Mouse (Mus musculus) urinary bladder, postnatal 14 days (tissue): Measurements from ENCODE around the gene Vps39.

Source experiments
- DNase-seq: peaks from one replicate; pipeline ENCODE4 v3.0.0; 2021; ENCODE audit warnings: low spot score

Vps39 gene

DNA sequence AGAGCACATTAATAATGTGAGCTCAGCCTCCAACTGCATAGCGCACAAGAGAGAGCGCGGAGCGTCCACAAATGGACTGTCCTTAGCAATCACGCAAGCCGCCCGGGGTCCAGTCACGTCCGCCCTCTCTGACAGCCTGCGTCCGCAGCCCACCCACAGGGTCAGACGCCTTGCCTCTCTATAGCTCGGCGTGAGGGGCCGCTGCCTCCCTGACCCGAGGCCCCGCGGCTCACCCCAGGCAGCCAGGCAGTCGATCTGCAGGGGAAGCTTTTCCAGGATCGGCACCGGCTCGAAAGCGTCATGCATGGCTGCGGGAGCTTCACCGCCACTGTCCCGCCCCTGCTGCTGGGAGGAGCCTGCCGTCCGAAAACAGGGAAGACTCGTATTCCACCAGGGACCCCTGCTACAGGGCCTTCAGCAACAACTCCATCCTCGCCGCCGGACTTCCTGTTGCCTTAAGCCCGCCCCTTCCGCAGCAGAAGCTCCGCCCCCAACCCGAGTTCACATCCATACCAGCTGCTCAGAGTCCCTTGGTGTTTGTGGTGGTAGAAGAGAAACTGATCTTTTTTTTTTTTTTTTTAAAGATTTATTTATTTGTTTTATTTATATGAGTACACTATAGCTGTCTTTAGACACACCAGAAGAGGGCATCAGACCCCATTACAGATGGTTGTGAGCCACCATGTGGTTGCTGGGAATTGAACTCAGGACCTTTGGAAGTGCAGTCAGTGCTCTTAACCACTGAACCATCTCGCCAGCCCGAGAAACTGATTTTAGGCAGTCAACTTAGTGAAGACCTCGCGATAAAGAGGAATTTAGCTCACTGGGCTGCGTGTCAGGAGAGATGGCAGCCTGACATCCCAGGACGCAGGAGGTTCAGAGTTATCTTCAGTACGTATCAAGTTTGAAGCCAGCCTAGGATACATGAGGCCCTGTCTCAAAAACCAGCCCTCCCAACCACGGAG is at the start of gene Vps39:
TSS of gene Vps39 (minus strand) at position 456 of the 965 bp plus-strand sequence.
- peak; percentile 90 for DNase-seq

DNA sequence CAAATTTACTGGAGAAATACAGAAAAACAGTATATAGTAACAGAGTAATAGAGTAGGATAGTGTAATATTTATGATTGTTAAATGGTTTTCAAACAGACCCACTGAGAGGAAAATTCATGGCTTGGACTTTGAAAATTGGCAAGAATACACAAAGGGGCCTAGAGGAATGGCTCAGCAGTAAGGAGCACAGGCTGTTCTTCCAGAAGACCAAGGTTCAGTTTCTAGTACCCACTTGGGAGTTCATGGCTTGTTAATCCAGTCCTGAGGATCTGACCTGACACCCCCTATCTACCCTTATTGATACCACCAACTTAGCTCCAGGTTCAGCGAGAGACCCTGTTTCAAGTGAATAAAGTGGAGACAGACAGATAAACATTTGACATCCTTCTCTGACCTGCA is 45.0 kb upstream of the Vps39 start:
- no peak for DNase-seq

DNA sequence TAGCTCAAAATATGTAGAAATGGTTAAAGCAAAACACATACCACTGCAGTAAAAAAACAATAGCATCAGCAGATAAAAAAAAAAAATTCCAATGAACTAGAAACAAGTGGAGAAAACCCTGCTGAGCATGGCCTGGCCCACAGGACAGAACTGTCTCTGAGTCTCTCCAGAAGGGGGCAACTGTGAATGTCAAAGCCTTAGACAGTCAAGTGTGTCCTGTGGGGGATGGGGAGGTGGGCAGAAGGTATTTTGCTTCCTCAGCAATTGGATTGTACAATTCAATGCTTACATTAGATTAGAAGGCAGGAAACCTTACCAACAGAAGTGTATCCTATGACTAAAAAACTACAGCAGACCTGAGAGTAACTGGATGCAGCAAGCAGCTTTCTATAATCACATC is 39.5 kb upstream of the Vps39 start:
- no peak for DNase-seq

DNA sequence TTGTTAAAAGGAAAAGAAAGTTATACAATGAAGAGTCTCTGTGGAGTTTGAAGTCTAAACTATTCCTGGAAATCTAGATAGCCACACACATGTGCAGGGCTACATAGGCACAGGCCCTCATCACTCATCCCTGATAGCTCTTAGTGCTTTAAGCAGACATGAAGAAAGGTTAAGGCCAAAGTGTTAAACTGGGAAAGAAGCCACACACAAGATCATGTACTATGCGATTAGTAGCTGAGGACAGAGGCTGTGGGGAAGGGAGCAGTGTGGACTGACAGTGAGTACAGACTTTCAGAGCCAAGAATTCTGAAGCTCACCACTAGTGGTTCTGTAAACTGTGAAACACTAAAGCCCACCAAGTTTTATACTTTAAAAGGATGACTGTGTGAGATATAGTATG is 38.0 kb upstream of the Vps39 start:
- DNase-seq: no peak

DNA sequence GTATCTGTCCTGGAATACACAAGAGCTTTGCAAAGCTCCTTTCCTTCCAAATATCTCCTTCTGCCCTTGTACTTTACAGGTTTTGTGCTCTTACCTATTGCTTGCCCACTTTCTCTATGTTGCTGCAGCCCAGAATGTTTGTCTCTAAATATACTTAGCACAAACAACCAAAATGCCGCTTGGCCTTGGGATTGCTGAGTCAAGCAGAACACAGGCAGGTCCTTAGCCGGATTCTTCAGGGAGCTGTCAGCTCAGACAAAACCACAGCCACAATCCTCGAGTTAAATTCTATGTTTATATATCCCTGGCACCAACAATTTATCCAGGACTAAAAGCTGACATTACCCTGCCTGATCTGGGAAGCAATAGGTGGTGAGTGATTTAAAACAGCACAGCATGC is 36.4 kb upstream of the Vps39 start:
- no peak for DNase-seq

DNA sequence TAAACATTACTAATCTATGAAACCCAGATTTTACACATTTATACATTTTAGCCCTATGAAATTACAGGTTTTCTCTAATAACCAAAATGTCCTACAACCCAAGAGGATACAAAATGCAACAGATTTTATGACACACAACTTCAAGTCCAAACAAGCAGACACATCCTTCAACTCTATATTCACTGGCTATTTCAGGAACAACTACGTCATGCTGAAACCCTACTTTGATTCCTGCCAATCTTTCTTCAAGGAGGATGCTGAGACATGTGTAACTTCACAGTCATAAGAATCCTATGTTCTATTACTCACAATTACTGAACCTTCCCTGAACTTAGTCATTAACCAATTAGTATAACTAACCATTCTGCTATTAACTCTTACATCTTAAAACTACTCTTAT is 34.4 kb upstream of the Vps39 start:
- no peak for DNase-seq

DNA sequence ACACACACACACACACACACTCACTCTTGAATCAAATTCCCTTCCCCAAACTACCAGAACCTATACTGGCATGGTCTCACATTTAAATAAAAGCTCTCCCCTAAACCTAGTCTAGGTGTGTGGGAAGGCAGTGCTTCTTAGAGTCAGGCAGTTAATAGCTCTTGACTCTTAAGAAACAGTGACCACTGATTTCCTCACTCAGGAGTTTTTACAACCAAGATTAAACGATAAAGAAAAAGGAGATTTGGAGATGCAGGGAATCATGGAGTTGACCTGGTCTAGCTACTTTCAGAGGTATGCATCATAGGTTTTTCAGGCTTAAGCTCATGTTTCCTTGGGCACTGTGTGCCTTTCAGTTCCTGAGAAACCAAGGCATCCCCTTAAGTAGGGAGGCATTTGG is 33.3 kb upstream of the Vps39 start:
- no peak for DNase-seq

DNA sequence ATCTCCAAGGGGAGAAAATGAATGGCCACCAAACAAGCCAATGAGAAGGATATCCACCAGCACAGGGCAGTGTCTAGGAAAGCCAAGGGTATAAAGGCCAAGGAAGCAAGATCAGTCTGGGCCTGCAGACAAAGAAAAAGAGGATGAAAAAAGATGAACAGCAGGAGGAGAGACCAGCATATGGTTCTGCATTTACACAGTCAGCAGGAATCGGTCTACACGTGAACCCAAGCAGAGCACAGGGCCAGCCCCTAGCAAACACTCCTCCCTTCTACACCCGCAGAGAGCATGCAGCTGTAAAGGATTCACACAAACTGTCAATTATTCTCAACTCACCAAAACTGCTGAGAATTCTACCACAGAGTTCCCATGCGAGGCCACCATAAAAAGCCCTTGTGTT is 20.9 kb upstream of the Vps39 start:
- DNase-seq: no peak

DNA sequence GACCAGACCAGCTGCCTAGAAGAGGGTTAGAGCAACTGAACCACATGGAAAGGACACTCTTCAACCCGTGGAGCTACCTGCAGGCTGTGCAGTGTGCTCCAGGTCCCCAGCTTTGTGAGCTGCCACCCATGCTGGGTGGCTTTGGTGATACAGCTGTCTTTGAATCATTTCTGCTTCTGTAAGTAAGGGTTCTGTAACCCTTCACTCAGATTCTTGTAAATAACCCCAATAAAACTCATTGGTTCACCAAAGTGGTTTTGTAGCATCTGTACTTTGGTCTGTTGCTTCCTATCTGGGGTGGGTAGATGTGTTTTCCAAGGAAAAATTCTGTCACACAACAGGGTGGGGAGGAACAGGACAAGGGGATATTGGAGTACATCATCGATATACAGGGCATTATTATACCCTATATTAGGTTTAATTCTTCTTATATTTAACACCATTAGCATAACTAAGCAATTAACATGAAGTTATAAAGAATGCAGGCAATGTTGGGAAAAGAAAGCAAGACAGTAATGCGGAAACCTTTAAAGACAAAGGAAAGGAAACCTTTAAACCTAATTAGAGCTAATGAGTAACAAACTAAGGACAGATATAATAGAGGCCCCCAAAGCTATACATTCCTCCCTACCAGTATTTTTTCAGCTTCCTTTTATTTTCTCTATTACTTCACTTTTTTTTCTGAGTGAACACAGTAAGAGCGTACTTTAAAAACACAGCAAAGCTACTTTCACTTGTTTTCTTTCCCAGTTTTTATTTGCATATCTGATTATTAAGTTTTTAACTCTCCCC is 14.7 kb upstream of the Vps39 start:
- DNase-seq: no peak

DNA sequence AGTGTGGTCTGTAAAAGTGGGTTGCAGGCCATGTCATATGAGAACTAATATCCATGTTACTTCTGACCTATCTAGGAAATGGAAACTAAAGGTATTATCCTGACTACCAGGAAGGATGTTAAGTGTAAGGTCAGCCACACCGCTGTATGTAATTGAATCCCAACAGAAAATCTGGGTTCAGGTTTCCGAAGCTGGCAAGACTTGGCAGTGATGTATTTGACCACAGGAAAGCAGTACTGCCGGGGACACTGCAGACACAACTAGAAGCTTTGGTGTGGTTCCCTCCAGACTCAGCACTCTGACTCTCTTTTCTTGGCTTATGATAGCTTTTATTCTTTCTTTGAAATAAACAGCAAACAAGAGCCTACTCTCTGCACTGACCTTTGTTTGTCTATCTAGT is 13.6 kb upstream of the Vps39 start:
- DNase-seq: no peak

DNA sequence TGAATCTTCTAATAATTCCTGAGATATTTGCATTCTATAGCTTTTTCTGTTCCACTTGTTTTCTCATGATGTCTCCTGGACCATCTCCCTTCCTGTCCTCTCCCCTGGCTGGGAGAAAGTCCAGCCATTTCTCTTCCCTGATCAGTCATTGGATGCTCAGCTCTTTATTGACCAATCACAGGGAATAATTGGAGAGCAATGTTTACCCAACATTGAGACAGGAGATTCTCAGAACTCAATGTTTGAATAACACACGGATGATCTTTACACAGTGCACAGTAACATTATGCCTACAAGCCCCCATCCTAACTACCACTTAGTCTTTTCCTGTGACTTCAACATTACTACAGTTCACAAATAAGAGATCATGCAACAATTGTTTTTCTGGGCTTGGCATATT is 7.5 kb upstream of the Vps39 start:
- DNase-seq: no peak

DNA sequence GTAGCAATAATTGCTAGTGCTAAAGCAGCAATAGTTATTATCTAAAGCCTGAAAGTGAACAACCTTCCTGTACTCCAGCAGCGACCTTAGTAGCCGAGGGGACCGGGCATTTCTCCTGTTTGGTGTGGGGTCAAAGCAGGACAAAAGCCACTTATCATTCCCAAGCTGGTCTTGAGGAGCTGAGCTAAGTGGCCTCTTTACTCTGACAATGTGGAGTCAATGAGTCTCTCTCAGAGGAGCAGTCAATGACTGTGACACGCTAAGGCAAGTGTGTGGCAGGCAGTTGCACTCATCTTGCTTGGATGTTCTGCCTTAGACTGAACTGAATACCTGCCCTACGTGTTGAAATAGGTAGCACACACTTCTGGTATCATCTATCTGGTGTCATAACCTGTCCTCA is 1.6 kb downstream of the Vps39 start:
- no peak for DNase-seq

DNA sequence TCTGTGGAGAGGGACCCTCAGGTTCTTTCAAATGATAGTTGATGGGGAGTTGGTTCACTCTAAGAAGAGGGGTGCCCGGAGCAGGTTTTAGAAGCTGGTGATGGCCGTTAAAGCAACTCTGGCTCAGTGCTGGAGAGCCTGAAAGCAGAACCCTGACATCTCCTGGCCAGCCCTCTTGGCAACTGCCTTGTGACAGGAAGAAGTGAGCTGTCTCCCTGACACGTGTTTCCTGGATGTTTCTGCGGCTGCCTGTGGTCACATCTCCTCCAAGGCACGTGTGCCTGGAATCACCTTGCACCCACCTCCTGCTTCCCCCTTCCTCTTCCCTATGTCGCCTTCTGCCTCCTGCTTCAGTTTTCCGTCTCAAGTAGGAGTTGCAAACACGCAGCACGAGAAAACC is 4.8 kb downstream of the Vps39 start:
- DNase-seq: no peak

DNA sequence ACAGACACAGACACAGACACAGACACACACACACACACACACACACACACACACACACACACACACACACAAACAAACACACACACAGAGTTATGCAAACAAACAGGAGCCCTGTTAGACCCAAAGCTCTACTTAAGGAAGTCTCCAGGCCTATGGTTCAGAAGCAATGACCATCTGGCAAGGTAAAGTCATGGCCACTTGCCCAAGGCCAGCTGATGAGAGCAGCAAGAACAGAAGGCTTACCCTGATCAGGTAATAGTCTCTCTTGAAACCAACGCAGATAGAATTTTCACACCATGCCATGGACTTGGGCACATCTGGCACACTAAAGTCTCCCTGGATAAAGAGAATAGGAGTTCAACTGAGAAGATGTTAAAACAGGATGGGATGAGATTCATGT is 11.2 kb downstream of the Vps39 start:
- no peak for DNase-seq

DNA sequence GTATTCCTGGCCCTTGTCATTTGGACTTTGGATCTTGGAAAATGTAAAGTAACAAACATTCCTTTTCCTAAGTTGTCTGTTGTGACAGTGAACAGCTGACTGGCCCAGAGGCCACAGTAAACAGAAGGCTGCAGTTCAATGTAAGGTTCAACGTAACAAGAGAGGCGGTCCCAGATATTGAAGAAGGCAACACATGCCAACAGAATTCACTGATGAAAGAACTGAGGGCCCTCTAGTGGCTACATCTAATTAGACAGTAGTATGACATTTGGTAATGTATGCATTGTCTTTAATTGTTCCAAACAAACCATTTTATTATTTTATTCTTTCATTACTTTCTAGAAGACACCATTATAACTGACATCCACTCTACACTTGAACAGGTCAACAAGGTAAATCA is 15.1 kb downstream of the Vps39 start:
- no peak for DNase-seq

DNA sequence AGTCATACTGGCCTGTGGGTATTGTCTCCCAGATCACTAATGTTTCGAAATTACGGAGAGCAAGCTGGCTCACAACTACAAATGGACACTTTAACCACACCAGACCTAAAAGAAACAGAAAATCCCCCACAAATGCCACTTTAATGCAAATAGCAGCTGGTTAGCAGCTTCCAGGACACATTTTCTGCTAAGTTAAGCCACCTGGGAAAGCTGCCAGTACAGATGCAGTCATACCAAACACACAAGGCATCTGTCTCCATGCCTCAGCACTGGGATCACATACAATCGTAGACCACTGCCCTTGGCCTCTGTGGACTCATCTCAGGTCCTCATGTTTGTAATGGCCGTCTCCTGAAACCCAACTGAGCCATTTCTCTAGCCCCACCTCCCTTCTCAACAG is 21.4 kb downstream of the Vps39 start:
- no peak for DNase-seq

DNA sequence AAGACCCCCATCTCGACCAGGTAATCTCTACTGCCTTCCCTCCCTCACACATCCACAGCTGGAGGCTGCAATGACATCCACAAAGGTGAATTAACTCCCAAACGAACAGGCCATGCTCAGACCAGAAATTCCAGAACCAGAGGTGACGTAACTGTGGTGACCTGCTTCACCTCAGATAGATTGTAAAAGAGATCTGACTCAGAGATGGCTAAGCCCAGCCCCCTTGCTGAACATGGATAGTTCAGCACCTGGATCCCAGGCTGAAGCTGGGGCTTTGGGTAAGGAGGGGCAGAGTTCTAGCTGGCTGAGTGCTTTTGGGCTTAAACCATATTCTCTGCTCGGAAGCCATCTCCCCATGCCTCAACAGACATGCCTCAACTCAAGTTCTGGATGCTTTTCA is 37.9 kb downstream of the Vps39 start:
- DNase-seq: peak; percentile 49

DNA sequence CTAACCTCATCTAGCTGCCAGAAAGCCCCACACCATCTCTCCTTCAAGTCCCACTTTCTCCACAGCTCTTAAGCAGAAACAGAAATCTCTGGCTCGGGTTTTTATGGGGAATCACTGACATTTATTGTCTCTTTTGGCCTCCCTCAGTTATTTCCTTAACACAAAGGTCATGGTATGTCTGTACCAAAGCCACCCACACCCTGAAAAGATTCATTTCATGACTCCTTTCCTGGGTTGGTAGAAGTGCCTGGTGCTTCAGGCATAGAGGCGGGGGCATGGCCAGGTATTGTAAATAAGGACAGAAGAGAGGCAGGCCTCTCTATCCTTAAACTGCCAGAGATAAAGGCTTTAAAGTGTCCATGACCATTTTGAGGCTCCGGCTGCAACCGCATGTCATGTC is 38.5 kb downstream of the Vps39 start:
- DNase-seq: no peak

DNA sequence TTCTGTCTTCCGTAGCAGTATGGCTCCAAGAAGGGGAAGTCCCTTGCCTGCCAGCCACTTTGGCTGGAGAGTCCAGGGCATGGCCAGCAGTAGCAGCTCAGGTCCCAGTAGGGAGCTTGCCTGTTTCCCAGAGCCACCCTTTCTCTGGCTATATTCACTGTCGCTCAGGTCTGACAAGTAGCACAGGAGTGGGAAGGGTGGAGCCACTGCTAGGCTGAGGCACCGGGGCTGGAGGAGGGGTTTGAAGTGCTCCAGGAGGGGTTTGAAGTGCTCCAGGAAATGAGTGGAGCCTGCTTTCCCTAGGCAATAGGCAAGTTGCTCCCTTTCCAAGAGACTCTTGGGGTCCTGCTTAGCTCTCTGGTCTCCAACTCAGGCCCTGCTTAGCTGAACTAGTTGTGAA is 39.0 kb downstream of the Vps39 start, which contains the start of gene Pla2g4f:
TSS of gene Pla2g4f (minus strand) at position 190 of the 400 bp plus-strand sequence.
- peak; percentile 20 for DNase-seq

DNA sequence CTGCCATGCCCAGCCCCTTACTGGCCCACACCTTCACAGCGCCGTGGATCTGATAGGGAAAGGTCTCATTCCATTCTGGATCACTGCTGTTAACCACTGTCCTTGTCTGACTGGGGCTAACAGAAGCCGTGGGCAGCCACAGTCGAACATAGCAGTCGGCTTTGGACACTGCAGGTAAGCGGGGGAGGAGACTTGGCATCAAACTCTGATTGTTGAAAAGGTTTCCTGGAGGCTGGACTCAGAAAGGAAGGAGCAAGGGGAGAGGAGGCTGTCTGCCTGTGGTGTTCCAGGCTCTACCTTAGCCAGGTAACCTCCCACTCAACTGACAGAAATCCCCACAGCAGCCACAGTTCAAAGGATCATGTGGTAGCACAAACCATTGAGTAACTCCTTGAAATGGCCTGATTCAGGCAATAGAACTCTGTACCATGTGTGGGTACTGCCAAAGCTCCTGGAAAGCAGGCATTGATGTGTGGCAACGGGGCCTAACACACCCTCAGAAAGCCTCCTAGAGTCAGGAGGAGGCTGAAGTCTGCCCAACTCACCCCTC is 40.6 kb downstream of the Vps39 start:
- DNase-seq: peak; percentile 18

DNA sequence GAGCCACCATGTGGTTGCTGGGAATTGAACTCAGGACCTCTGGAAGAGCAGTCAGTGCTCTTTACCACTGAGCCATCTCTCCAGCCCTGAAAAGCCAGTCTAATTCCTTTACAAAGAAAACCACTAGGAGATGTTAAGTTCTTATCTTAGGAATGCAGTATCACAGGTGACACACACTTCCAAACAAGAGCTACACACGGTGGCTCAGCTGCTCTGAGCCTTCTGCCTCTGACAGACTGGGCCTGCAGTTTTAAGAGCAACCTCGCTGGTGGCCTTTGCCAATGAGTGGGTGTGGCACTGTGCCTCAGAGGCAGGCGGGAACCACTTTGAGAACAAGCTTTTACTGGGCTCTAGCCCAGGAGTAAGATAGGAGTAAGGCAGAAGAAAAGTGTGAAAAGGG is 48.8 kb downstream of the Vps39 start:
- DNase-seq: peak; percentile 29

DNA sequence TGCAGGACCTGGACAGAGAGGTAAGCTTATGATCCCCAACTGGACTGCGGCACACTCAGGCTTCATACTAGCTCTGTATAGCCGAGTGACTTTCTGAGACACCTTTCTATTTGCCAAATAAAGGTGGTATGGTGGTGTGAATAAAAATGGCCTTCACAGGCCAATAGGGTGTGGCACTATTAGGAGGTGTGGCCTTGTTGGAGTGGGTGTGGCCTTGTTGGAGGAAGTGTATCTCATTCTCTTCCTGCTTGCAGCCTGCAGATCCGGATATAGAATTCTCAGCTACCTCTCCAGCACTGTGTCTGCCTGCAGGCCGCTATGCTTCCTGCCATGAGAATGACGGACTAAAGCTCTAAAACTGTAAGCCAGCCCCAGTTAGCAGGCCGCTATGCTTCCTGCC is 51.9 kb downstream of the Vps39 start:
- DNase-seq: no peak

DNA sequence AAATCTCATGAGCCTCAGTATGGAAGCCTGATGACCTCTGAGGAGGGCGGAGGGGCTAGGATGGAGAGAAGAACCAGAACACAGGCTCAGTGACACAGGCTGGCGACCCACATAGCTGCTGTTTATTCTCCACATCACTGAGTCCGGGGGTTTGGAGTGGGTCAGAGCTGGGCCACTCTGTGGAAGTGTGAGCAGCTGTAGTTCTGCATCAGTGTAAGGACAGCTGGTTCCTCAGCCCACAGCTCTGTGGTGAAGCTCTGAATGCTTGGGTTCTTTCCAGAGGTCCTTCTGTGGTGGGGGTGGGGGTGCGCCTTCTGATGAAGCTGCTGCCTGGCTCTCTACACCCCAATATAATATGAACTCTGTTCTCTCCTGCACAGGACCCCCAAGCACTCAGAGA is 53.1 kb downstream of the Vps39 start:
- no peak for DNase-seq
